Mouse (Mus musculus): ENCODE results near the gene Zfp2. TPM values are rescaled to one million over a fixed set of nuclear protein-coding genes. Genes with fewer than 3 reads are reported as not detected.

The Zfp2 gene
- polyA plus RNA-seq, 1 experiment from 2014 or later = 2.1 TPM

DNA sequence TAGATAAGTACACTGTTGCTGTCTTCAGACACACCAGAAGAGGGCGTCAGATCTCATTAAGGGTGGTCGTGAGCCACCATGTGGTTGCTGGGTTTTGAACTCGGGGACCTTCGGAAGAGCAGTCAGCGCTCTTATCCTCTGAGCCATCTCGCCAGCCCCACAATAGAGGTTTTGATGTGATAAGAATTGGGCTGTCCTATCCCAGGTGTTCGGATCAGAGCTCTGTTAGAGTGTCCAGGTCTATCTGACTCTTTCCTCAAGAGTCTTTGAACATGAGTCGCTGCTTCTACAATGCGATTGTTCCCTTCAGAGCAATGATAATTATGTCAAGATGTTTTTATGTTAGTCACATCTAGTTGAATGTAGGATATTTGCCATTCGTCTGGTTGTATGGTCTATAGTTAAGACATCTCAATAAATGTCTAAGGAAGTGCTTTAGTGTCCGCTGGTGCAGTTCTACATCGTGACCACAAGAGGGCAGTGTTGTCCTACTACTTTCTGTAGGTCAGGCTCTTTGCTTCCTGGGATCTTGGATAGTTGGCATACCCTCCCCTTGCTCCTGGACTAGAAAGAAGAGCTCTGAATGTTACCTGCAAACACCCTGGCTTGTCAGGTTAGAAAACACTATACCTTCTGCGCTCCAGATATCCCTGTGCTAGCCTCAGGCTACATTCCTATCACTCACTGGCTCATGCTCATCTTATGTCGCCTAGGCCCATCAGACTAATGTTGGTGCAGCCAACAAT lies 23.8 kb upstream of the Zfp2 start:
- WGBS = 37% methylated on average over 14 of the region's 14 CpGs
- H3K4me1 ChIP-seq (replicated peaks; ENCODE audit: control insufficient read depth, insufficient read depth, low read length) = no peaks in the 10 kb centered on the region
- ATAC-seq = no peak
- H3K27me3 ChIP-seq (replicated peaks; ENCODE audit: control insufficient read depth, insufficient read depth, low read length) = no peaks in the 10 kb centered on the region
- H3K9me3 ChIP-seq (ENCODE audit: control insufficient read depth) = no peaks in the 10 kb centered on the region
- no peaks in the 10 kb centered on the region for H3K36me3 ChIP-seq (ENCODE audit: control insufficient read depth, insufficient read depth)
- no peak overlapping the region for H3K27ac ChIP-seq (ENCODE audit: low read depth, low read length)
- H3K9ac ChIP-seq (ENCODE audit: low read depth, low read length) = no peak overlapping the region
- H3K4me2 ChIP-seq (replicated peaks; ENCODE audit: low read depth) = no peak overlapping the region
- H3K4me3 ChIP-seq (ENCODE audit: low read depth, low read length) = no peak overlapping the region
- TF ChIP-seq CTCF (IDR thresholded peaks at IDR 0.05; ENCODE audit: low read depth) = peak; percentile 95

DNA sequence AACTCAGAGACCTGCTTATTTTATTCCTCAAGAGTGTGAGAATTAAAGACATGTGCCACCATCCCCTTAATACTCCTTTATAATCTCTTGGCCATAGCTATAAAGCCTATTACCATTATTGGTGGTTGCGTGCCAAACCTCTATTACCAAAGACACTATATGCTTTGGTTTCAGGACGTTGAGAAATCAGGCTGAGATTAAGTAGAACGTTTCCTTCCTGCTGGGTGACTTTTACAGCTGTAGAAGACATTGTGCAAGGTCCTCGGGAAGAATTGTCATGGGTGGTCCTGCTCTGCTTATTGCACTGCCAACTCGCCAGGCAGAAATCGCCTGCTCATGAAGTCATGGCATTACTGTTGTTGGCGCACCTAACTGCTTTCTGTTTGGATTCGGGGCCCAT lies 22.5 kb upstream of the Zfp2 start:
- no peaks in the 10 kb centered on the region for H3K9me3 ChIP-seq (ENCODE audit: control insufficient read depth)
- no peak overlapping the region for H3K4me3 ChIP-seq (ENCODE audit: low read depth, low read length)
- no peaks in the 10 kb centered on the region for H3K27me3 ChIP-seq (replicated peaks; ENCODE audit: control insufficient read depth, insufficient read depth, low read length)
- ATAC-seq = no peak
- no peaks in the 10 kb centered on the region for H3K36me3 ChIP-seq (ENCODE audit: control insufficient read depth, insufficient read depth)
- 72% methylated on average over 8 of the region's 8 CpGs for WGBS
- no peaks in the 10 kb centered on the region for H3K4me1 ChIP-seq (replicated peaks; ENCODE audit: control insufficient read depth, insufficient read depth, low read length)
- TF ChIP-seq CTCF (IDR thresholded peaks at IDR 0.05; ENCODE audit: low read depth) = no peak
- H3K27ac ChIP-seq (ENCODE audit: low read depth, low read length) = no peak overlapping the region
- no peak overlapping the region for H3K9ac ChIP-seq (ENCODE audit: low read depth, low read length)
- no peak overlapping the region for H3K4me2 ChIP-seq (replicated peaks; ENCODE audit: low read depth)

DNA sequence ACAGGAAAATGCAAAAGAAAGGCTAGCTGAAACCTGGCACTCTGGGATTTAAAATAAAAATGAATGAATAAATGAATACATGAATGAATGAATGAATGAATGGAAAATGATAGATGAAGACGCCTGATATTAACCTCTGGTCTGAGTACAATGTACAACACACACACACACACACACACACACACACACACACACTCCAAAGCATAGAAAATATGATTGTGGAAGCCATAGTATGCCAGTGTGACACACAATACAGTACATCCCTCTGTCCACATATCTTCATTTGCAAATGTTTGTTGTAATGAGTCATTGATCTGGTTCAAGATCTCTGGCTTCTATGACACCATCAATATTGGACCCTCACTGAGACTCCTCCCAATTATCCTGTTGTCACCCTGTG lies 16.1 kb upstream of the Zfp2 start:
- 0 out of 2 replicates have a peak, but pooled peaks cover 4% of the 10 kb centered on the region for H3K27me3 ChIP-seq (replicated peaks; ENCODE audit: control insufficient read depth, insufficient read depth, low read length)
- peak overlapping the region; percentile 73; the same call in 1 of the 2 replicates for H3K4me3 ChIP-seq (ENCODE audit: low read depth, low read length)
- ATAC-seq = no peak
- 80% methylated on average over 1 of the region's 1 CpGs for WGBS
- no peak overlapping the region for H3K27ac ChIP-seq (ENCODE audit: low read depth, low read length)
- H3K9ac ChIP-seq (ENCODE audit: low read depth, low read length) = no peak overlapping the region
- peak overlapping the region; percentile 85 for H3K4me2 ChIP-seq (replicated peaks; ENCODE audit: low read depth)
- H3K4me1 ChIP-seq (replicated peaks; ENCODE audit: control insufficient read depth, insufficient read depth, low read length) = no peaks in the 10 kb centered on the region
- H3K9me3 ChIP-seq (ENCODE audit: control insufficient read depth) = no peaks in the 10 kb centered on the region
- no peak for TF ChIP-seq CTCF (IDR thresholded peaks at IDR 0.05; ENCODE audit: low read depth)
- no peaks in the 10 kb centered on the region for H3K36me3 ChIP-seq (ENCODE audit: control insufficient read depth, insufficient read depth)

DNA sequence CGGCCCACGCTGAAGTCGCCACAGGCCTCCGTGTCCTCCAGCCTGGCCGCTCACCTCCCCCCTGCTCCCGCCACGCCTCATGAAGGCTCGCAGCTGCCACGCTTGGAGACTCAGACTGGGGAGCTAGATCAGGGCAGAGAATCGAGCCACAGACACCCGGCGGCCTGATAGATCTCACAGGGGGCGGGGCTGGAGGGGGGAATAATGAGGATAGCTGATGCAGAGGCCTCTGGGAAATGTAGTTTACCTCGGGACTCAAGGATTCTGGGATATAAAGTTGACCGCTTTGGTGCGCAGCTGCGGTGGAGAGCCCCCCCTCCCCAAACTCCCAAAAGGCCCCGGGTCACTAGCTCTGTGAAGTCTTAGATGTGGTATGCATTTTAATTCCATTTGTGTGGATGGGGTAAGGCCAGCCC lies 15.5 kb upstream of the Zfp2 start, which contains the start of gene Zfp354b:
Zfp354b (minus strand) TSS at position 183 of the 416 bp plus-strand sequence.
- 0 out of 2 replicates have a peak, but pooled peaks cover 4% of the 10 kb centered on the region for H3K27me3 ChIP-seq (replicated peaks; ENCODE audit: control insufficient read depth, insufficient read depth, low read length)
- H3K27ac ChIP-seq (ENCODE audit: low read depth, low read length) = no peak within 1 kb of the TSS
- peak within 1 kb of the TSS; percentile 41; the same call in 1 of the 2 replicates for H3K9ac ChIP-seq (ENCODE audit: low read depth, low read length)
- under 1% methylated on average over 18 of the region's 18 CpGs for WGBS
- no peaks in the 10 kb centered on the region for H3K9me3 ChIP-seq (ENCODE audit: control insufficient read depth)
- H3K4me3 ChIP-seq (ENCODE audit: low read depth, low read length) = peak within 1 kb of the TSS; percentile 73
- ATAC-seq = peak; percentile 87
- no peaks in the 10 kb centered on the region for H3K36me3 ChIP-seq (ENCODE audit: control insufficient read depth, insufficient read depth)
- H3K4me2 ChIP-seq (replicated peaks; ENCODE audit: low read depth) = peak within 1 kb of the TSS; percentile 85
- no peak for TF ChIP-seq CTCF (IDR thresholded peaks at IDR 0.05; ENCODE audit: low read depth)
- no peaks in the 10 kb centered on the region for H3K4me1 ChIP-seq (replicated peaks; ENCODE audit: control insufficient read depth, insufficient read depth, low read length)

DNA sequence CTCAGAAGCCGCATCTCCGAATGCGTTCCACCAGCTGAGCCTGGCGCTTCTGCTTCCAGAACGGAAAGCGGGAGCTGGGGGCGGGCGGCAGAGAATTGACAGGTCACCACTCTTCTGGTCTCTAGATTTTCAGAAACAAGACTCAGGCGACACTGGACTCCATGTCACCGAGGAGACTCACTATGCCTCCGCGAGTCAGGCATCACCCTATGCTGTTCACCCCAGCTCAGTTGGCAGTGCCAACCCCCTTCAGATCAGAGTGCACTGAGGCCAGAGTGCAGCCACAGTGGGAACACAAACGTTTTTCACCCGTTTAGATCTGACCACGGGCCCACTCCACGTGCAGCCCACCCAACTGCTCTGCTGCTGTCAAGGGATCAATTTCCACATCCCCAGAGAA lies 15.1 kb upstream of the Zfp2 start:
- H3K4me1 ChIP-seq (replicated peaks; ENCODE audit: control insufficient read depth, insufficient read depth, low read length) = no peaks in the 10 kb centered on the region
- H3K9ac ChIP-seq (ENCODE audit: low read depth, low read length) = peak overlapping the region; percentile 41; the same call in 1 of the 2 replicates
- peak overlapping the region; percentile 85 for H3K4me2 ChIP-seq (replicated peaks; ENCODE audit: low read depth)
- no peaks in the 10 kb centered on the region for H3K9me3 ChIP-seq (ENCODE audit: control insufficient read depth)
- H3K27ac ChIP-seq (ENCODE audit: low read depth, low read length) = no peak overlapping the region
- peak; percentile 37 for ATAC-seq
- no peak for TF ChIP-seq CTCF (IDR thresholded peaks at IDR 0.05; ENCODE audit: low read depth)
- peak overlapping the region; percentile 73 for H3K4me3 ChIP-seq (ENCODE audit: low read depth, low read length)
- under 1% methylated on average over 16 of the region's 16 CpGs for WGBS
- 0 out of 2 replicates have a peak, but pooled peaks cover 4% of the 10 kb centered on the region for H3K27me3 ChIP-seq (replicated peaks; ENCODE audit: control insufficient read depth, insufficient read depth, low read length)
- no peaks in the 10 kb centered on the region for H3K36me3 ChIP-seq (ENCODE audit: control insufficient read depth, insufficient read depth)

DNA sequence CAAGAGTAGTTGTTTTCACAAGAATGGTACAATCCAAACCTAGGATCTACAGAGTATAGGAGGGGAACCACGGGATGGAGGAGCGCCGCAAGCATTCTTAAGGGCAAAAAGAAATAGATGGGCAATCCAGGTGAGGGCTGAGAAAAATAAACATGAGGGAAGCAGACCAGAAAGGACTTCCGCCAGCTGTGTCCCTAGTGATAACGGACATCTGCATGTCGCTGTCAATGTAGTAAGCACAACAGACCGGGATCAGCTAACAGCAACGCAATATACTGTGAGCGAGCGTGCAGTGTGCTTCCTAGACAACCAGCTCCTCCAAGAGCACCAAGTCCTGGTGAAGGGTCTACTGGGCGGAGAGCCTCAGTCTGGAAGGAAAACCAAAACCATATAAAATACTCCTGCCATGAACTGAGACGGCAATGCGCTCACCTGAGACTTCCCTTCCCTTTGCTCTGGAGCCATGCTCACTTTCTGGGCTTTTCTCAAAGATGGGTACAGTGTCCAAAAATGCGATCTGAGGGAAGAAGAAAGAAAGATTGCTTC lies 14.6 kb upstream of the Zfp2 start:
- WGBS = 12% methylated on average over 14 of the region's 14 CpGs
- Histone ChIP-seq H3K27me3 (replicated peaks; ENCODE audit: control insufficient read depth, insufficient read depth, low read length) (0 out of 2 replicates have a peak, but pooled peaks cover 4% of the 10 kb centered on the region), H3K36me3 (ENCODE audit: control insufficient read depth, insufficient read depth) (no peaks in the 10 kb centered on the region), H3K4me2 (replicated peaks; ENCODE audit: low read depth) (peak overlapping the region; percentile 85), H3K4me1 (replicated peaks; ENCODE audit: control insufficient read depth, insufficient read depth, low read length) (no peaks in the 10 kb centered on the region), H3K4me3 (ENCODE audit: low read depth, low read length) (peak overlapping the region; percentile 73), H3K9ac (ENCODE audit: low read depth, low read length) (peak overlapping the region; percentile 41; the same call in 1 of the 2 replicates), H3K27ac (ENCODE audit: low read depth, low read length) (no peak overlapping the region), H3K9me3 (ENCODE audit: control insufficient read depth) (no peaks in the 10 kb centered on the region)
- TF ChIP-seq CTCF (IDR thresholded peaks at IDR 0.05; ENCODE audit: low read depth) = no peak
- no peak for ATAC-seq

All from intestine, postnatal 0 days (tissue).